Mouse (Mus musculus): ENCODE measurements around the gene Atrip. TPM values are rescaled to one million over a fixed set of nuclear protein-coding genes. Genes with fewer than 3 reads are reported as not detected.

Gene Atrip
- polyA plus RNA-seq, 1 experiment from 2014 or later, result 15.6 TPM

DNA sequence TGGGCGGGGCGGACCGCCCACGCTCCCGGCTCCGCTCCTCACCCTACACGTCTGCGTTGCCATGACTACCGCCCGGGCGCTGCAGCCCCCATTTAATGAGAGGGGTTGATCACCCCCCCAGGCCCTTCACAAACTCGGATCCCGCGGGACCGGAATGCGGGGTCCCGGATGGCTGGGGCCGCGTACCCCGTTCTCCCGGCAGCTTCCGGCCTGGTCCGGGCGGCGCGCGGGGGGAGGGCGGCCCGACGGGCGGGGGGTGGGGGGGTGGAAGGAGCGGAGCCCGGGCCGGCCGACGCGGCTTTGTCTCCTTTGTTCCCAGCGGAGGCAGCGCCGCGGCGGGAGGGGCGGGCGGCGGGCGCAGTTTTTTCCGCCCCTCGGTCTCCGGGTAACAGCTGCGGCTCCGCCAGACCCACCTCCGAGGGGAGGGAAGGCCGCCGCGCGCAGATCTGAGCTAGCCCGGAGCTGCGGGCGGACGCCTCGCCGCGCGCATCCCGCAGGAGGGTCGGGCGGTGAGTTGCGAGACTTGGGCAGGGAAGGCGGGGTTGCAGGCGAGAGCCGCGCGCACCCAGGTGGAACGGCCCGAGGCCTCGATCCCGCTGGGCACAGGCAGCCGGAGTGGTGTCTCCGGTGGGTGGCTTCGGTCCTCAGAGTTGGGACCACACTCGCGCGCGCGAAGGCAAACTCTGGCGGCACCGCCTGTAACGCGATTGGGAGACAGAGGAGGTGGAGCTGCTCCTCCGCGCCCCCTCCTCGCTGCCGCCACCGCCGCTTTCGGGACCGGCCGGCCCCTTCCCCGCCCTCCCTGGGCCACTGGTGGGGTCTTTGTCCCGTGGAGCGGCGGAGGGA lies 21.4 kb upstream of the Atrip start, which contains the start of gene Plxnb1:
Plxnb1 (plus strand) TSS at position 253 of the 846 bp plus-strand sequence.
- H3K27ac ChIP-seq (ENCODE audit: low read length), result peak within 1 kb of the TSS; percentile 97
- peaks cover 56% of the 10 kb centered on the region for H3K4me1 ChIP-seq (ENCODE audit: control insufficient read depth, insufficient read depth, low read length)
- H3K9me3 ChIP-seq (replicated peaks; ENCODE audit: control insufficient read depth, low read length), result no peaks in the 10 kb centered on the region
- no peaks in the 10 kb centered on the region for H3K27me3 ChIP-seq (ENCODE audit: control insufficient read depth, insufficient read depth, low read length)
- peak within 1 kb of the TSS; percentile 73 for H3K4me3 ChIP-seq (ENCODE audit: low read length)
- peak within 1 kb of the TSS; percentile 89 for H3K9ac ChIP-seq (ENCODE audit: low read length)
- 0 out of 2 replicates have a peak, but pooled peaks cover 3% of the 10 kb centered on the region for H3K36me3 ChIP-seq (ENCODE audit: control insufficient read depth, insufficient read depth)
- 0% methylated on average over 73 of the region's 102 CpGs for WGBS
- peak within 1 kb of the TSS; percentile 81 for H3K4me2 ChIP-seq (ENCODE audit: low read depth, low read length)
- peak; percentile 30 for ATAC-seq (replicated peaks; ENCODE audit: extremely low read depth, insufficient read depth, low FRiP score)

DNA sequence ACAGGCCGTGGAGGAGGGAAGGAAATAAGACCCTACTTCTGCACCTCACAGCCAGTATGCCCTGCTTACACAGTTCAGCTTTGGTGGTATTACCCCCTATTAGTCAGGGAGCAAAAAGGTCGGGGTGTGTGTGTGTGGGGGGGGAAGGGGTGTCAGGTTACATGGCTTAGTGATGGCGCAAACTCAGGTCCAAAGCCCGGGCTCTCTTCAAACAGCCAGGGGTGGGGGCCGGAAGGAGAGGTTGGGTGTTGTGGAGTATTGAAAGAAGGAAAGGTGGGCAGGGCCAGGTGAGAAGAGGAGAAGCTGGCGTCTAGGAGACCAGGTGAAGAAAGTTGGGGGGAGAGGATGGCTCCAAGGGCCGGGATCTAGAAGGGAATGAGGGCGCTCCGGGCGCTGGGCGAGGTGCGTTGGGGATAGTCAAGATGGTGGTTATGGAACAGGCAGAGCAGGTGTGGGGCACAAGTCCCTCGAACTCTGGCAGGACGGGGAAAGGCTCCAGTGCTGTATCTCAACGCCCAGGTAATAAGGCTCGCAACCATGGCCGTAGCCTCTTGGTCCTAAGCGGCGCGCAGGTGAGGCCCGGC lies 20.7 kb upstream of the Atrip start:
- no peaks in the 10 kb centered on the region for H3K9me3 ChIP-seq (replicated peaks; ENCODE audit: control insufficient read depth, low read length)
- peak overlapping the region; percentile 89 for H3K9ac ChIP-seq (ENCODE audit: low read length)
- WGBS, result 4% methylated on average over 21 of the region's 21 CpGs
- peak overlapping the region; percentile 73 for H3K4me3 ChIP-seq (ENCODE audit: low read length)
- peak; percentile 8; the same call in 1 of the 2 replicates for ATAC-seq (replicated peaks; ENCODE audit: extremely low read depth, insufficient read depth, low FRiP score)
- H3K4me1 ChIP-seq (ENCODE audit: control insufficient read depth, insufficient read depth, low read length), result peaks cover 49% of the 10 kb centered on the region
- no peaks in the 10 kb centered on the region for H3K27me3 ChIP-seq (ENCODE audit: control insufficient read depth, insufficient read depth, low read length)
- H3K4me2 ChIP-seq (ENCODE audit: low read depth, low read length), result peak overlapping the region; percentile 81
- 0 out of 2 replicates have a peak, but pooled peaks cover 2% of the 10 kb centered on the region for H3K36me3 ChIP-seq (ENCODE audit: control insufficient read depth, insufficient read depth)
- H3K27ac ChIP-seq (ENCODE audit: low read length), result peak overlapping the region; percentile 97

DNA sequence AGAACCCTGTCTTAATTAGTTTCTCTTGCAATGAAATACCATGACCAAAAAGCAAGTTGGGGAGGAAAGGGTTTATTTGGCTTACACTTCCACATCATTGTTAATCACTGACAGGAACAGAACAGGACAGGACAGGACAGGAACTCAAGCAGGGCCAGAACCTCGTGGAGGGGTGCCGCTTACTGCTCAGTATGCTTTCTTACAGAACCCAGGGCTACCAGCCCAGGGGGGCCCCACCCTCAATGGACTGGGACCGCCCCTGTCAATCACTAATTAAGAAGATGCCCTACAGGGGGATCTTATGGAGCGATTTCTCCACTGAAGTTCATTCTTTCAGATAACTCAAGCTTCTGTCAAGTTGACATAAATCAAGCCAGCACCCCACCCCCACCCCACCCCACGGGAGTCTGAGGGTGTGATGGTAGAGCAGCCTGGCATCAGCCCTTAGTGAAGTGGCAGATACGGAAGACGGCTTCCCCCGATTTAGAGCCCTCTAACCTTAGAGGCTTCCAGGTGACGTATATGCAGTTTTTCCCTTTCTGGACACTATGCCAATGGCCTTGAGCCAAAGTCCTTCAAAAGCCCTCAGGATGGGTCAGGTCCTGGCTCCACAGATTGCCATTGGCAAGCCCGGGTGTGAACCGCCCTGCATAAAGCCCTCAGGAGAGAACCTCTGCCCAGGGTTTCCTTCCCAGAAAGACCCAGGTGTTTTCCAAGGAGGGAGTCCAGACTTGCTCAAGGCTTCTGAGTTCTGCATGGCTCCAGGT lies 20.0 kb upstream of the Atrip start:
- no peak for ATAC-seq (replicated peaks; ENCODE audit: extremely low read depth, insufficient read depth, low FRiP score)
- H3K9me3 ChIP-seq (replicated peaks; ENCODE audit: control insufficient read depth, low read length), result no peaks in the 10 kb centered on the region
- no peaks in the 10 kb centered on the region for H3K27me3 ChIP-seq (ENCODE audit: control insufficient read depth, insufficient read depth, low read length)
- H3K4me1 ChIP-seq (ENCODE audit: control insufficient read depth, insufficient read depth, low read length), result peaks cover 44% of the 10 kb centered on the region
- H3K4me3 ChIP-seq (ENCODE audit: low read length), result peak overlapping the region; percentile 73
- H3K4me2 ChIP-seq (ENCODE audit: low read depth, low read length), result peak overlapping the region; percentile 81
- H3K27ac ChIP-seq (ENCODE audit: low read length), result peak overlapping the region; percentile 97
- H3K36me3 ChIP-seq (ENCODE audit: control insufficient read depth, insufficient read depth), result no peaks in the 10 kb centered on the region
- H3K9ac ChIP-seq (ENCODE audit: low read length), result peak overlapping the region; percentile 89
- WGBS, result 17% methylated on average over 11 of the region's 11 CpGs

DNA sequence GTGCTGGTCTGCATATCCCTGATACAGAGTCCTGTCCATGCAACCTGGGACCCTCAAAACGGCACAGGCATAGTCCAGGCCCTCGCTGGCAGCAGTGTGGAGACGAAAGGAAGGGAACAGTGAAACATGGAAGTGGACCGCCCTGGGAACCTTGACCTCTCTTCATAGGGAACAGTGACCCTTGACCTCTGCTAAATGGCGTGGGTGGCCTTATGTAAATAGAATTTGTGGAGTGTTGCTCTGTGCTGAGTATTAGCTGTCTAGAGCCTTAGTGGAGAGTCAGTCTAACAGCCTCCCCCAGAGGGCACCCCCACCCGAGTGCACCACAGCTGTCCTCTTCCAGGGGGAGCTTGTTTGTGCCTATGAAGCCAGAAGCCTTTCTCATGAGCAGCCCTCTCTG lies 18.9 kb upstream of the Atrip start:
- no peak overlapping the region for H3K4me3 ChIP-seq (ENCODE audit: low read length)
- 63% methylated on average over 6 of the region's 6 CpGs for WGBS
- H3K4me1 ChIP-seq (ENCODE audit: control insufficient read depth, insufficient read depth, low read length), result peaks cover 32% of the 10 kb centered on the region
- no peak overlapping the region for H3K4me2 ChIP-seq (ENCODE audit: low read depth, low read length)
- ATAC-seq (replicated peaks; ENCODE audit: extremely low read depth, insufficient read depth, low FRiP score), result no peak
- peak overlapping the region; percentile 2; the same call in 1 of the 2 replicates for H3K27ac ChIP-seq (ENCODE audit: low read length)
- H3K9me3 ChIP-seq (replicated peaks; ENCODE audit: control insufficient read depth, low read length), result no peaks in the 10 kb centered on the region
- H3K9ac ChIP-seq (ENCODE audit: low read length), result no peak overlapping the region
- no peaks in the 10 kb centered on the region for H3K36me3 ChIP-seq (ENCODE audit: control insufficient read depth, insufficient read depth)
- H3K27me3 ChIP-seq (ENCODE audit: control insufficient read depth, insufficient read depth, low read length), result no peaks in the 10 kb centered on the region

DNA sequence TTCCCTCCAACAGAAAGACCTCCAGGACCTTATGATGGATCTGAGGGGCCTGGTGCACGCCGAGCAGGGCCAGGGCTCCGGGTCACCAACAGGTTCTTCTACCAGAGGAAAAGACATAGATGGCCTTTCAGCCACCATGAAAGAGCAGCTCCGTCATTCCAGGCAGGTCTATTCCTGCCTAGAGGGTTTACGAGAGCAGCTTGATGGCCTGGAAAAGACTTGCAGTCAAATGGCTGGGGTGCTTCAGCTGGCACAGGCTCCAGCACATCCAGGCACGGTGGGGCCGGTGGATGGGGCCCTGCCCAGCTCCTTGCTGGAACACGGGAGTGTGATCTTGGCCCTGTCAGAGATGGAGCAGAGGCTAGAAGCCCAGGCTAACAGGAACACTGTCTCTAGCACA lies 17.9 kb upstream of the Atrip start:
- Histone ChIP-seq H3K27me3 (ENCODE audit: control insufficient read depth, insufficient read depth, low read length) (no peaks in the 10 kb centered on the region), H3K4me2 (ENCODE audit: low read depth, low read length) (no peak overlapping the region), H3K36me3 (ENCODE audit: control insufficient read depth, insufficient read depth) (no peaks in the 10 kb centered on the region), H3K4me1 (ENCODE audit: control insufficient read depth, insufficient read depth, low read length) (peaks cover 24% of the 10 kb centered on the region), H3K9ac (ENCODE audit: low read length) (no peak overlapping the region), H3K27ac (ENCODE audit: low read length) (no peak overlapping the region), H3K9me3 (replicated peaks; ENCODE audit: control insufficient read depth, low read length) (no peaks in the 10 kb centered on the region), H3K4me3 (ENCODE audit: low read length) (no peak overlapping the region)
- 86% methylated on average over 8 of the region's 8 CpGs for WGBS
- no peak for ATAC-seq (replicated peaks; ENCODE audit: extremely low read depth, insufficient read depth, low FRiP score)

DNA sequence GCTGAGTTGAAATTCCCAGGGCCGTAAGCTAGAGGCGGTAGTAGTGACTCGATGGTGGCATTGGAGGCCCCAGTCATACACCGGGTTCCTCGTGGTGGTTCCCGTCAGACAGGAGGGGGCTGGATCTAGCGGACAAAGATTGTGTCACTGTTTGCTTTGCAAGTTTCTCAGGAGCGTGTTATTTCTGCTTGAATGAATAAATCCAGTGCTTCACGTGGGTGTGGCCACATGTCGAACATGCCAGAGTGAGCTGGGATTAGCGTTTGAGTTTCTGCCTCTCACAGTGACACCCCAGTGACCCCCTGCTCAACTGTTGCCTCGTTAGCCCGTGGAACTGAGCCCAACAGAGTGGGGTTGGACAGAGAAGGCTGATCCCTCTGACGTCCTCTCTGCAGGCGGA lies 16.5 kb upstream of the Atrip start:
- Histone ChIP-seq H3K9ac (ENCODE audit: low read length) (no peak overlapping the region), H3K27me3 (ENCODE audit: control insufficient read depth, insufficient read depth, low read length) (no peaks in the 10 kb centered on the region), H3K36me3 (ENCODE audit: control insufficient read depth, insufficient read depth) (no peaks in the 10 kb centered on the region), H3K4me3 (ENCODE audit: low read length) (no peak overlapping the region), H3K4me1 (ENCODE audit: control insufficient read depth, insufficient read depth, low read length) (peaks cover 18% of the 10 kb centered on the region), H3K4me2 (ENCODE audit: low read depth, low read length) (no peak overlapping the region), H3K27ac (ENCODE audit: low read length) (no peak overlapping the region), H3K9me3 (replicated peaks; ENCODE audit: control insufficient read depth, low read length) (no peaks in the 10 kb centered on the region)
- 74% methylated on average over 15 of the region's 15 CpGs for WGBS
- no peak for ATAC-seq (replicated peaks; ENCODE audit: extremely low read depth, insufficient read depth, low FRiP score)

DNA sequence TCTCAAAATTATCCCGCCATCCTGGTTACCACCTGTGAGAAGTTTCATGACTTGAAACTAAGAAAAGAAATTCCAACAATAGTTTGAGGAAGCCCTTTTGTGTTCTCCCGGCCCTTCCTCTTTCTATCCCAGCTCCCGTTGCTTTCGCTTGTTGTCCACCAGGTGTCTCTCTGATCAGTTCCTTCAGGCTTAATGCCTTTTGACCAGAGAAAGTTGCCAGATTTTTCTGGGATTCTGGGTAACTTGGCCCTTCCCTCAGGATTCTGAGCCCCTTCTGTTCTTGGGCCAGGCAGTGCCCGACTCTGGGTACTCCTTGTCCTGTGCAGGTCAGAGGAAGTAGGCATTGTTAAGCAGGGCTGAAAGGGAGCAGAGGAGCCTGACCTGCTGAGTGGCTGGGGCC lies 14.1 kb upstream of the Atrip start:
- H3K27me3 ChIP-seq (ENCODE audit: control insufficient read depth, insufficient read depth, low read length), result no peaks in the 10 kb centered on the region
- no peak overlapping the region for H3K27ac ChIP-seq (ENCODE audit: low read length)
- peak overlapping the region; percentile 14; the same call in 1 of the 2 replicates for H3K9ac ChIP-seq (ENCODE audit: low read length)
- H3K4me1 ChIP-seq (ENCODE audit: control insufficient read depth, insufficient read depth, low read length), result peaks cover 6% of the 10 kb centered on the region
- no peak overlapping the region for H3K4me2 ChIP-seq (ENCODE audit: low read depth, low read length)
- ATAC-seq (replicated peaks; ENCODE audit: extremely low read depth, insufficient read depth, low FRiP score), result no peak
- WGBS, result 14% methylated on average over 5 of the region's 5 CpGs
- no peak overlapping the region for H3K4me3 ChIP-seq (ENCODE audit: low read length)
- no peaks in the 10 kb centered on the region for H3K36me3 ChIP-seq (ENCODE audit: control insufficient read depth, insufficient read depth)
- H3K9me3 ChIP-seq (replicated peaks; ENCODE audit: control insufficient read depth, low read length), result no peaks in the 10 kb centered on the region

DNA sequence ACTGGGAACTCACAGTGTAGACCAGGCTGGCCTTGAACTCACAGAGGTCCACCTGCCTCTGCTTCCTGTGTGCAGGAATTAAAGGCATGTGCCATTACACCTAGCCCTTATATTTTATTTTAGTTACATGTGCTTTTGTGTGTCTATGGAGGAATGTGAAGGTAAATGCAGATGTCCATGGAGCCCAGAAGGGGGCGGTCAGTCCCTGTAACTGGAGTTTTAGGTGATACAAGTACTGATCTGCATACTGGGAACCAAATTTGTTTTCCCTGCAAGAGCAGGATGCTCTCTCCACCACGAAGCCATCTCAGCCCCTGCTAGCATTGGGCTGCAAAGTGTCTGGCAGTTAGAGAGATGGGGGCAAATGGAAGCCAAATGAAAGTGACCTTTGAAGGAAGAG lies 11.0 kb upstream of the Atrip start:
- Histone ChIP-seq H3K4me2 (ENCODE audit: low read depth, low read length) (no peak overlapping the region), H3K27me3 (ENCODE audit: control insufficient read depth, insufficient read depth, low read length) (no peaks in the 10 kb centered on the region), H3K4me3 (ENCODE audit: low read length) (no peak overlapping the region), H3K4me1 (ENCODE audit: control insufficient read depth, insufficient read depth, low read length) (peaks cover 20% of the 10 kb centered on the region), H3K27ac (ENCODE audit: low read length) (no peak overlapping the region), H3K9me3 (replicated peaks; ENCODE audit: control insufficient read depth, low read length) (no peaks in the 10 kb centered on the region), H3K9ac (ENCODE audit: low read length) (no peak overlapping the region), H3K36me3 (ENCODE audit: control insufficient read depth, insufficient read depth) (peaks cover 3% of the 10 kb centered on the region; the same call in 1 of the 2 replicates)
- 21% methylated on average over 2 of the region's 2 CpGs for WGBS
- no peak for ATAC-seq (replicated peaks; ENCODE audit: extremely low read depth, insufficient read depth, low FRiP score)

Data from heart, embryonic 16.5 days (tissue).